Mouse (Mus musculus) olfactory bulb, adult 2 months (tissue): ENCODE measurements around the gene Hist1h2ad.

Experiments used
- CTCF ChIP-seq: fragments of 200-500 bp; IDR thresholded peaks from 2 replicates; pipeline ENCODE4 v1.5.1; 2012; ENCODE audit warnings: low read depth, mild to moderate bottlenecking, low read length, moderate library complexity; ENCODE audit not compliant: insufficient read depth
- POLR2A ChIP-seq: fragments of 200-500 bp; IDR thresholded peaks from 2 replicates; pipeline ENCODE4 v1.6.1; 2012; ENCODE audit warnings: mild to moderate bottlenecking, low read depth, low read length, moderate library complexity; ENCODE audit not compliant: insufficient read depth

DNA sequence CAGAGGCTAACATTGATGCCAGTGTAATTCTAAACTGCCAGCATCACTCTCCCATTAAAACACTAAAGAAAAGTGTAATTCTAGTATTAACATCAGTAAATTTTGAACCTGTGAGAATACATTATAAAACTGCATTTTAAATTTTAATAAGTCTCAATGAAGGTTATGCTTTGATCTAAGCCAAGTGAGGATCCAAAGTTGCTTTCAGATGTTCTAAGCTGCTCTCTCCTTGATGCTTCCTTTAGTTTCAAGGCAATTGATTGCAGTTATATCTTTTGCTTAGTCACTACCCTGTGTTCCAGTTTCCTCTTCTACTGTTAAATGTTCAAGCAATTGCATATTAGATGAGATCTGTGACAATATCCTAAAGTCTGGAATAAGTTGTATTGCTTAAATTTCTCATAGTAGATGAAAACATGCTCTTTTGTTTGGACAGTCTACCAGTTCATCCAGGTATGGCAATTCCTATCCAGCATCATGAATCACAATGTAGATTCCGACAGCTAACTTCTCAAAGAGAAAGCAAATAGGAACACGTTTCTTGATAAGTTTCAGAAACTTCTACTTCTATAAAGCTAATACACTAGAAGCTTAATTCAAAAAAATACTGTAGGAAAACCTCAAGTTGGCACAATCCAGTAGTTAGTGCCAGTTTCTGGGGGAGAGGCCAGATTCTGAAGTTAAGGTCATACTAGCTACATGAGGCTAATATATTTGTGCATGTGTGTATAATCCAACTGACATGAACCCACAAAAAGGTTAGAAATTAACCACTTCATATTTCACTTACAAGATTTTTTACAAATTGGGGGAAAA lies 1.8 kb upstream of the Hist1h2ad start:
- TF ChIP-seq CTCF (no peak), POLR2A (no peak)
